Mouse (Mus musculus) heart, adult 2 months (tissue): ENCODE measurements around the gene Rmi2. TPM values are rescaled to one million over a fixed set of nuclear protein-coding genes. Genes with fewer than 3 reads are reported as not detected.

Source experiments
- DNase-seq, 2 experiments: peaks; one replicate each; pipeline ENCODE4 v3.0.0; 2021
- H3K27ac ChIP-seq: fragments of 200-600 bp; 2 replicates; pipeline ENCODE4 v1.8.1; 2022
- H3K27me3 ChIP-seq: fragments of 200-500 bp; 2 replicates; pipeline ENCODE4 v1.6.1; 2012; ENCODE audit warnings: mild to moderate bottlenecking, low read length, inconsistent platforms, mixed read lengths; ENCODE audit not compliant: control insufficient read depth, insufficient read depth
- H3K36me3 ChIP-seq: fragments of 200-500 bp; 2 replicates; pipeline ENCODE4 v1.6.1; 2012; ENCODE audit warnings: low read length, inconsistent platforms; ENCODE audit not compliant: control insufficient read depth, insufficient read depth
- H3K4me1 ChIP-seq: fragments of 200-500 bp; 2 replicates; pipeline ENCODE4 v1.6.1; 2011; ENCODE audit warnings: low read length; ENCODE audit not compliant: control insufficient read depth, insufficient read depth
- H3K4me3 ChIP-seq: fragments of 200-600 bp; 2 replicates; pipeline ENCODE4 v1.8.1; 2022
- H3K79me2 ChIP-seq: fragments of 200-500 bp; replicated peaks from 2 replicates; pipeline ENCODE4 v1.6.1; 2012; ENCODE audit warnings: mild to moderate bottlenecking, inconsistent platforms, low read length, moderate library complexity, mixed read lengths; ENCODE audit not compliant: control insufficient read depth, insufficient read depth
- H3K9ac ChIP-seq: fragments of 200-500 bp; 2 replicates; pipeline ENCODE4 v1.6.1; 2012; ENCODE audit warnings: low read depth, mild to moderate bottlenecking, control low read depth, inconsistent platforms, low read length, mixed read lengths
- CTCF ChIP-seq: fragments of 200-600 bp; IDR thresholded peaks from 2 replicates; pipeline ENCODE4 v1.8.1; 2022; ENCODE audit warnings: antibody characterized with exemption, mild to moderate bottlenecking, moderate library complexity
- EP300 ChIP-seq: fragments of 200-500 bp; IDR thresholded peaks from 2 replicates; pipeline ENCODE4 v1.6.1; 2011; ENCODE audit warnings: low read depth, low read length, control low read depth; ENCODE audit not compliant: insufficient read depth
- POLR2A ChIP-seq: fragments of 200-500 bp; IDR thresholded peaks from 2 replicates; pipeline ENCODE4 v1.6.1; 2011; ENCODE audit warnings: mild to moderate bottlenecking, low read depth, low read length, control low read depth; ENCODE audit not compliant: insufficient read depth
- WGBS: fragments of 180-500 bp; shearing (Covaris S2); methylation state at CpG from one replicate; pipeline ENCODE4 v1.1.7; 2018; 5-methylcytosine and 5-hydroxymethylcytosine counted together
- intact Hi-C: fragments of 180-260 bp; cut with DNase I; formaldehyde crosslinking; loops from one replicate; pipeline ENCODE4 v1.15.1; 2025
- polyA plus RNA-seq: library from polyadenylated mRNA; depleted of rRNA; stranded (reverse); fragments of >200 nt; gene quantifications from 2 replicates; pipeline ENCODE4 v1.2.3, GENCODE M21; 2012
- total RNA-seq, 2 experiments: library from RNA; stranded (reverse); gene quantifications; 2 replicates each; pipeline ENCODE4 v1.2.3; 2021

The Rmi2 gene
- total and polyA plus RNA-seq, 3 experiments = 0.26 to 0.45 (median 0.30) TPM

- TF ChIP-seq CTCF = no peak
- no peak for TF ChIP-seq EP300
- no peak for TF ChIP-seq POLR2A
- Histone ChIP-seq H3K79me2 (no peaks in the 10 kb centered on the region), H3K4me3 (no peak overlapping the region), H3K27ac (no peak overlapping the region), H3K9ac (no peak overlapping the region), H3K27me3 (no peaks in the 10 kb centered on the region), H3K36me3 (no peaks in the 10 kb centered on the region), H3K4me1 (no peaks in the 10 kb centered on the region)
- 61% methylated on average over 4 of the region's 4 CpGs for WGBS
- DNase-seq = no peak
- intact Hi-C loops = no loop called here
These were observed 58.3 kb downstream of the Rmi2 start for GRCm38 (mm10) chr16:10893161-10893560.

- no peak for TF ChIP-seq POLR2A
- TF ChIP-seq CTCF = no peak
- TF ChIP-seq EP300 = no peak
- 89% methylated on average over 3 of the region's 3 CpGs for WGBS
- Histone ChIP-seq H3K9ac (no peak overlapping the region), H3K27ac (no peak overlapping the region), H3K79me2 (no peaks in the 10 kb centered on the region), H3K36me3 (no peaks in the 10 kb centered on the region), H3K4me3 (no peak overlapping the region), H3K4me1 (no peaks in the 10 kb centered on the region), H3K27me3 (no peaks in the 10 kb centered on the region)
- DNase-seq = no peak
- intact Hi-C loops = no loop called here
These were observed 61.0 kb downstream of the Rmi2 start for GRCm38 (mm10) chr16:10895906-10896305.

GRCm38 (mm10) chr16:10897372-10897771 lies 62.5 kb downstream of the Rmi2 start:
- Histone ChIP-seq H3K27ac (no peak overlapping the region), H3K4me3 (no peak overlapping the region), H3K4me1 (no peaks in the 10 kb centered on the region), H3K9ac (no peak overlapping the region), H3K36me3 (no peaks in the 10 kb centered on the region), H3K79me2 (no peaks in the 10 kb centered on the region), H3K27me3 (no peaks in the 10 kb centered on the region)
- TF ChIP-seq CTCF (no peak), POLR2A (no peak), EP300 (no peak)
- intact Hi-C loops = no loop called here
- no peak for DNase-seq
- WGBS = 39% methylated on average over 6 of the region's 6 CpGs

GRCm38 (mm10) chr16:10900736-10901135 lies 65.9 kb downstream of the Rmi2 start:
- Histone ChIP-seq H3K9ac (no peak overlapping the region), H3K27ac (no peak overlapping the region), H3K36me3 (no peaks in the 10 kb centered on the region), H3K27me3 (no peaks in the 10 kb centered on the region), H3K79me2 (no peaks in the 10 kb centered on the region), H3K4me1 (no peaks in the 10 kb centered on the region), H3K4me3 (no peak overlapping the region)
- intact Hi-C loops = no loop called here
- TF ChIP-seq EP300 (no peak), CTCF (no peak), POLR2A (no peak)
- no peak for DNase-seq
- WGBS = 95% methylated on average over 1 of the region's 1 CpGs

GRCm38 (mm10) chr16:10901956-10902355 lies 67.1 kb downstream of the Rmi2 start:
- intact Hi-C loops = no loop called here
- H3K4me1 ChIP-seq = no peaks in the 10 kb centered on the region
- H3K79me2 ChIP-seq = no peaks in the 10 kb centered on the region
- H3K4me3 ChIP-seq = no peak overlapping the region
- no peak overlapping the region for H3K9ac ChIP-seq
- DNase-seq = no peak
- H3K36me3 ChIP-seq = no peaks in the 10 kb centered on the region
- WGBS = 55% methylated on average over 2 of the region's 2 CpGs
- TF ChIP-seq CTCF (no peak), POLR2A (no peak), EP300 (no peak)
- no peaks in the 10 kb centered on the region for H3K27me3 ChIP-seq
- no peak overlapping the region for H3K27ac ChIP-seq

DNA sequence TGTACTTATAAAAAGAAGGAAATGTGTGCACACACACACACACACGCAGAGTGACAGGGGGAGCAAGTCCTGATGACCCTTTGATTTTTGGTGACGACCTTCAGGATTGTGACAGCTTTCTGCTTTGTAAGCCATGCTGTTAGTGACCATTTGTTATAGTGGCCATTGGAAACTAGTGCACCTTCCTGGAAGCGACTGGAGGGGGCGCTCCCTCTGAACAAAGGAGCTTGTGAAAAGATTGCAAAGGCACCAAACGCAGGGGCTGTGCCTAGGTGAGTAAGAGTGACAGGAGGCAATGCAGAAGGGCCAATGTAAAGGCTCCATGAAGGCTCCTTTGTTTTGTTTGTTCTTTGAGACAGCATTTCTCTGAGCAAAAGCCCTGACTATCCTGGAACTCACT lies 68.0 kb downstream of the Rmi2 start:
- H3K36me3 ChIP-seq = no peaks in the 10 kb centered on the region
- no peak for DNase-seq
- H3K4me1 ChIP-seq = no peaks in the 10 kb centered on the region
- no peaks in the 10 kb centered on the region for H3K27me3 ChIP-seq
- H3K9ac ChIP-seq = no peak overlapping the region
- no peaks in the 10 kb centered on the region for H3K79me2 ChIP-seq
- TF ChIP-seq CTCF (peak; percentile 44), POLR2A (no peak)
- no peak overlapping the region for H3K4me3 ChIP-seq
- no peak overlapping the region for H3K27ac ChIP-seq
- WGBS = 66% methylated on average over 5 of the region's 5 CpGs
- intact Hi-C loops = no loop called here
